Mouse (Mus musculus) bone marrow macrophage, adult 2 months (primary cell): Measurements from ENCODE around the gene Marf1.

Source experiments
- CTCF ChIP-seq: IDR thresholded peaks from 2 replicates; pipeline ENCODE4 v1.5.1; 2012; ENCODE audit warnings: low read depth, mild to moderate bottlenecking, low read length, moderate library complexity
- POLR2A ChIP-seq: IDR thresholded peaks from 2 replicates; pipeline ENCODE4 v1.6.1; 2012; ENCODE audit warnings: mild to moderate bottlenecking, low read depth, low read length, borderline replicate concordance

- TF ChIP-seq CTCF, result no peak
- TF ChIP-seq POLR2A, result no peak
These were observed 50.4 kb downstream of the Marf1 start for GRCm38 (mm10) chr16:14112742-14113141.
